Mouse (Mus musculus) midbrain, embryonic 16.5 days (tissue): ENCODE results near the gene Tspan5. TPM values are rescaled to one million over a fixed set of nuclear protein-coding genes. Genes with fewer than 3 reads are reported as not detected.

Experiments
- ATAC-seq: fragments of 200-750 bp; cut with Nextera tagmentation; 2 replicates; pipeline ENCODE4 v1.8.0; 2017; ENCODE audit warnings: moderate TSS enrichment
- H3K27ac ChIP-seq: fragments of 300-500 bp; sonication (generic); 2 replicates; pipeline ENCODE4 v1.5.1; 2014; ENCODE audit warnings: mild to moderate bottlenecking, low read length, mixed read lengths
- H3K27me3 ChIP-seq: fragments of 300-500 bp; sonication (generic); 2 replicates; pipeline ENCODE4 v1.6.1; 2014; ENCODE audit warnings: low read depth, low read length, mixed read lengths; ENCODE audit not compliant: control insufficient read depth, insufficient read depth
- H3K36me3 ChIP-seq: fragments of 300-500 bp; sonication (generic); 2 replicates; pipeline ENCODE4 v1.6.1; 2014; ENCODE audit warnings: mild to moderate bottlenecking, low read length, moderate library complexity, mixed read lengths; ENCODE audit not compliant: control insufficient read depth, insufficient read depth
- H3K4me1 ChIP-seq: fragments of 300-500 bp; sonication (generic); 2 replicates; pipeline ENCODE4 v1.6.1; 2014; ENCODE audit warnings: mild to moderate bottlenecking, low read length, mixed read lengths; ENCODE audit not compliant: control insufficient read depth, insufficient read depth
- H3K4me2 ChIP-seq: fragments of 300-500 bp; sonication (generic); 2 replicates; pipeline ENCODE4 v1.6.1; 2014; ENCODE audit warnings: mild to moderate bottlenecking, low read length, mixed read lengths
- H3K4me3 ChIP-seq: fragments of 300-500 bp; sonication (generic); 2 replicates; pipeline ENCODE4 v1.5.1; 2014; ENCODE audit warnings: low read depth, mild to moderate bottlenecking, low read length, moderate library complexity, mixed read lengths
- H3K9ac ChIP-seq: fragments of 300-500 bp; sonication (generic); 2 replicates; pipeline ENCODE4 v1.6.1; 2014; ENCODE audit warnings: low read depth, low read length, mixed read lengths
- H3K9me3 ChIP-seq: fragments of 300-500 bp; sonication (generic); replicated peaks from 2 replicates; pipeline ENCODE4 v1.6.1; 2014; ENCODE audit warnings: mild to moderate bottlenecking, low read length, mixed read lengths; ENCODE audit not compliant: control insufficient read depth, poor library complexity, severe bottlenecking
- WGBS: fragments of 180-500 bp; shearing (Covaris S2); extraction: QIAGEN DNeasy Blood & Tissue Kit; methylation state at CpG from one replicate; pipeline ENCODE4 v1.1.7; 2014; 5-methylcytosine and 5-hydroxymethylcytosine counted together
- polyA plus RNA-seq: library from polyadenylated mRNA; unstranded; fragments of >200 nt; fragmentation: Nextera tagmentation; extraction: Ambion mirVana; gene quantifications from 2 replicates; pipeline ENCODE4 v1.2.1, GENCODE M21; 2015

Tspan5 gene
- polyA plus RNA-seq, 1 experiment from 2014 or later: 101 TPM

DNA sequence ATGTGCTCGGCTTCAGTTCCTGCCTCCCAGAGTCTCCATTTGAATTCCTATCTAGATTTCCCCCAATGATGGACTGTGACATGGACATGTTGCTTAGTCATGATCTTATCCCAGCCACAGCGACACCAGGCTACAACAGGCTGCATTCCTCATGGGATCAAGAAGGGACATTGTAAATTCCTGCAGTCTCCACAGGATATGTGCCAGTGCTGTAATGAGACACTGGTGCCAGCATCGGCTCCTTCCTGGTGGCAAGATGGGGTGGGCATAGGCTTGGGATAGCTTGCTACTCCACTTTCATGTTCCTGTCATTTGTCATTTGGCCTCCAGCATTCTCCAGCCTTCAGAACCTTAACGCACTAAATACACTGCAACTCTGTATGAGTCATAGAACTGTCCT, 175.0 kb downstream of the Tspan5 start:
- H3K4me1 ChIP-seq: no peaks in the 10 kb centered on the region
- no peak overlapping the region for H3K27ac ChIP-seq
- H3K36me3 ChIP-seq: no peaks in the 10 kb centered on the region
- H3K4me2 ChIP-seq: no peak overlapping the region
- H3K4me3 ChIP-seq: no peak overlapping the region
- H3K9ac ChIP-seq: no peak overlapping the region
- WGBS: 86% methylated on average over 4 of the region's 4 CpGs
- H3K27me3 ChIP-seq: no peaks in the 10 kb centered on the region
- ATAC-seq: no peak
- no peaks in the 10 kb centered on the region for H3K9me3 ChIP-seq

- no peak for ATAC-seq
- H3K4me2 ChIP-seq: no peak overlapping the region
- H3K36me3 ChIP-seq: no peaks in the 10 kb centered on the region
- H3K4me1 ChIP-seq: no peaks in the 10 kb centered on the region
- 92% methylated on average over 4 of the region's 4 CpGs for WGBS
- H3K9ac ChIP-seq: no peak overlapping the region
- H3K27ac ChIP-seq: no peak overlapping the region
- no peak overlapping the region for H3K4me3 ChIP-seq
- no peaks in the 10 kb centered on the region for H3K27me3 ChIP-seq
- H3K9me3 ChIP-seq: no peaks in the 10 kb centered on the region
Observed at GRCm38 (mm10) chr3:138918241-138918640, 176.2 kb downstream of the Tspan5 start.

DNA sequence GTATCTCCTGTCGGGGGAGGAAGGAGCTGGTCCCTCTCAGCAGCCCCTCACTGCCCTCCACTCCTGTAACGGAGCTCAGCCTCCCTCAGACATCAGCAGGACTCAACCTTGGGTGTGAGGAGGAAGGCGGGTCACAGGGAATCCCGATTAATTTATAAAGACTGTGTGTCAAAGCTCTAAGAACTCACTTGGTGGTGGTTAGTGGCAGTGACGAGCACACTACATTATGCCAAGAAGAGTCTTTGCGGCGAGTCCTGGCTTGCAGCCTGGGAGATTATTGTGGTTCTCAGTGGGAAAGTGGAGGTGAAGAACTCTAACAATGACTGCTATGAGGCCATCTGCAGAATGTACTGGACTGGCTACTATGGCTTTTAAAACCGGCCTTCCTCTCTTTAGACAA, 184.2 kb downstream of the Tspan5 start:
- Histone ChIP-seq H3K4me2 (no peak overlapping the region), H3K4me1 (no peaks in the 10 kb centered on the region), H3K36me3 (peaks cover 22% of the 10 kb centered on the region), H3K9ac (no peak overlapping the region), H3K27ac (no peak overlapping the region), H3K9me3 (no peaks in the 10 kb centered on the region), H3K4me3 (no peak overlapping the region), H3K27me3 (no peaks in the 10 kb centered on the region)
- ATAC-seq: no peak
- 73% methylated on average over 8 of the region's 8 CpGs for WGBS

DNA sequence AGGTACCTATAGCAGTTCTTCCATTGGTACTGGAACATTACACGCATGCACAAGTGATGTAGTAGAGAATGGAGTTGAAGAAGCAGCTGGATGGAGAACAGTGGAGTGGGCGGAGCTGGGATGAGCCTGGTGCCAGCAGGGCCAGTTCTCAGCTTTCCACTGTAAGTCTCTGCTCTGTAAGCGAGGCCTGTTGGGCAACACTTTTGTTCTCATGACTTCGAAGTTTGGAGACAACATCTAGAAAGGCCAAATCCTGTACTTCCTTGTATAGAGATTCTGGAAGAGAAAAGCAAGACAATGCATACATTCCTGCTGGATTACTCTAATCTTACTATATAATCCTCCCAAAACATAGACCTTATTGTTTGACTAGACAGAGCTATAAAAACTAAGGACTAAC, 185.4 kb downstream of the Tspan5 start:
- no peak for ATAC-seq
- Histone ChIP-seq H3K27ac (no peak overlapping the region), H3K4me2 (no peak overlapping the region), H3K9ac (no peak overlapping the region), H3K4me3 (no peak overlapping the region), H3K9me3 (no peaks in the 10 kb centered on the region), H3K4me1 (no peaks in the 10 kb centered on the region), H3K36me3 (peaks cover 22% of the 10 kb centered on the region), H3K27me3 (no peaks in the 10 kb centered on the region)
- WGBS: 85% methylated on average over 4 of the region's 4 CpGs

DNA sequence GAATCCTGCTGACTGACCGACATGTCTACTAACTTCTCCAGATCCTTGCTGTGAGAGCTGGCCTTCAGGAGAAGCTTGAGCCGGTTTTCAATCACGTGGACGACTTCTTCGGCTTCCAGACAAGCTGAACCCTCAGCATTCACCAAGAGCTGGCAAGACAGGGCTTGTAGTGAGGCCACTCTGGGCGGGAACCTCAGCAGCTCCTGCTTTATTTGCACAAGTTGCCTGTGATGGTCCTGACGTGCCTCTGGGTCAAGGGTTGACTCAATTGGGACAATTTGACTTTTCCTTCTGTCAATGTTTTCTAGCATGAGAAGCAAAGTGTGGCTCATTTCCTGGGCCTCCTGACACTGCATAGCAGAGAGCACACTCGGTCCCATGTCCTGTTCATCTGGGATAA, 194.8 kb downstream of the Tspan5 start:
- H3K4me3 ChIP-seq: no peak overlapping the region
- no peaks in the 10 kb centered on the region for H3K9me3 ChIP-seq
- H3K4me1 ChIP-seq: no peaks in the 10 kb centered on the region; the same call in 1 of the 2 replicates
- no peak overlapping the region for H3K4me2 ChIP-seq
- H3K27ac ChIP-seq: no peak overlapping the region
- H3K9ac ChIP-seq: no peak overlapping the region
- 92% methylated on average over 8 of the region's 8 CpGs for whole genome bisulfite sequencing
- no peaks in the 10 kb centered on the region for H3K27me3 ChIP-seq
- H3K36me3 ChIP-seq: peaks cover 22% of the 10 kb centered on the region
- ATAC-seq: no peak

DNA sequence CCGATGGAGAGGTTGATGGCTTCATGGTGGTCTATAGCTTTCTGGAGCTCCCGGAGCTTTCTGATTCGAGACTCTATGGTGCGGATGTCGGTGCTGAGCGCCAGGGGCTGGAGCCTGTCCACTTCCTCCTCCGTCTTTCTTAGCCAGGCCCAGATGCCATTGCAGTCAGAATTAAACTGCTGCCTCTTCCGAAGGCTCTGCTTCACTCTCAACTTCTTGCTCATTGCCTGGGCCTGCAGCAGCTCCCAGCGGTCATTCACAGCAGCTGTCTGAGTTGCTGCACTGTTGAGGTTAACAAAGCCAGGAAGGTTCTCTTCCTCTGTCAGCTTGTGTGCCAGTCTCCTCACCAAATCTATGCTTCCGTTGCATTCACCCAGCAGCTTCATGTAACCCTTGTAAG, 195.2 kb downstream of the Tspan5 start:
- H3K4me2 ChIP-seq: no peak overlapping the region
- no peaks in the 10 kb centered on the region; the same call in 1 of the 2 replicates for H3K4me1 ChIP-seq
- ATAC-seq: no peak
- H3K9me3 ChIP-seq: no peaks in the 10 kb centered on the region
- no peak overlapping the region for H3K9ac ChIP-seq
- no peak overlapping the region for H3K4me3 ChIP-seq
- 96% methylated on average over 10 of the region's 10 CpGs for WGBS
- H3K27ac ChIP-seq: no peak overlapping the region
- H3K27me3 ChIP-seq: no peaks in the 10 kb centered on the region
- peaks cover 22% of the 10 kb centered on the region for H3K36me3 ChIP-seq

DNA sequence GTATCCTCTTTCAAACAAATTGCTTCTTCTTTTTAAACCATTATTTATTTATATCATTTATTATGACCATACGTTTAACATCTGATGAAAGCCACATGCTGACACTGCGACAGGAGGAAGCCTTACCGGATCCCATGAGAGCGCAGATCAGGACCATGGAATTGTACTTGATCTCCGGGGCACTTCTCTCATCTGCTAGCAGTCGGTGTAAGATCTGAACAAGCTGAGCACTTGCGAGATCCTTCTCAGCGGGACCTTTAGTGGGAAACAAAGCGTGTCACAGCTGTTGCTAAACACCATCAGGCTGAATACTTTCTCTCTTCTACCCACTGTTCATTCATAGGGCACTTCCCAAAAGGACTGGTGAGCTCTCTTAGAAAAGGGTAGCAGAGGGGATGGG, 199.6 kb downstream of the Tspan5 start:
- H3K9ac ChIP-seq: no peak overlapping the region
- H3K27ac ChIP-seq: no peak overlapping the region
- no peaks in the 10 kb centered on the region for H3K27me3 ChIP-seq
- H3K4me1 ChIP-seq: no peaks in the 10 kb centered on the region; the same call in 1 of the 2 replicates
- ATAC-seq: no peak
- H3K9me3 ChIP-seq: no peaks in the 10 kb centered on the region
- 22% methylated on average over 9 of the region's 9 CpGs for WGBS
- no peak overlapping the region for H3K4me2 ChIP-seq
- H3K4me3 ChIP-seq: no peak overlapping the region
- H3K36me3 ChIP-seq: peaks cover 33% of the 10 kb centered on the region

- Histone ChIP-seq H3K27me3 (no peaks in the 10 kb centered on the region), H3K4me3 (no peak overlapping the region), H3K36me3 (peaks cover 13% of the 10 kb centered on the region), H3K4me2 (no peak overlapping the region), H3K9me3 (no peaks in the 10 kb centered on the region), H3K4me1 (no peaks in the 10 kb centered on the region; the same call in 1 of the 2 replicates), H3K9ac (no peak overlapping the region), H3K27ac (no peak overlapping the region)
- ATAC-seq: no peak
- 82% methylated on average over 3 of the region's 3 CpGs for WGBS
Observed at GRCm38 (mm10) chr3:138945516-138945915, 203.5 kb downstream of the Tspan5 start.

DNA sequence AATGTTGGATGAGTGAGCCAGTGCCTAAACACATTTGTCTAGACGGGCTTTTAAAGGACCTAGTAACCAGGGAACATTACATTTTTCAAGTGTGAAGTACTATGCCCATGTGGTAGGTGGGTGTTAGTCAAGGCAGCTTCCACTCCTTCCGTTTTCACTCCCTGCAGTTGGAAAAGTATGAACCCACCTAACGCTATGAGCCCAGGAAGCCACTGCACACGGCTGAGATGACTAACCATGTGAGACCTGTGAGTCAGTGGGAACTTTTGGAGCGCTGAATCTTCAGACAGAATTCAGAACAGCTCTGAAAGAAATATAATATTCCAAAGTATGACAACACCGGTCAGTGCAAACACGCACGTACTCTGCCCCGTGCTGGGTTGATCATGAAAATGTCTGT, 207.1 kb downstream of the Tspan5 start:
- Histone ChIP-seq H3K27me3 (no peaks in the 10 kb centered on the region), H3K36me3 (peaks cover 17% of the 10 kb centered on the region), H3K4me2 (no peak overlapping the region), H3K9me3 (no peaks in the 10 kb centered on the region), H3K4me1 (no peaks in the 10 kb centered on the region), H3K27ac (no peak overlapping the region), H3K9ac (no peak overlapping the region), H3K4me3 (no peak overlapping the region)
- WGBS: 95% methylated on average over 9 of the region's 9 CpGs
- no peak for ATAC-seq

DNA sequence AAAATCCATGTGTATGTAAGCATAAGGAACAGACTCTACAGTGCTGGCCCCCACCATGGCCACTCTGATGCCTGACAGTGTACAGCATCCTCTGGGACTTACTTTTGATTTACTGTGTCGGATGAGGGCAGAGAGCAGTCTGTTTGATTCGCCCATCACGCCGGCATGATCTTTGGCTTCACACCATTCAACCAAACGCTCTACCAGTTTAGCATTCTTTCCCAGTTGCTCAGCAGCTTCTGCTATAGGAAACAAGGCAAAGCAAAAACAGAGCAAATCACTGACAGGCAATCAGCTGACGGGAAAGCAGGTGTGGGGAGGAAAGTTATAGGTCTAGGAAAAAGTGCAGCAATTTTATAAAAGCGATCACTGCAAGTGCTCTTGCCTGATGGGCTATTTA, 213.2 kb downstream of the Tspan5 start:
- no peak for ATAC-seq
- no peaks in the 10 kb centered on the region for H3K27me3 ChIP-seq
- no peak overlapping the region for H3K27ac ChIP-seq
- no peak overlapping the region for H3K4me3 ChIP-seq
- no peak overlapping the region for H3K9ac ChIP-seq
- no peak overlapping the region for H3K4me2 ChIP-seq
- WGBS: 91% methylated on average over 7 of the region's 7 CpGs
- H3K36me3 ChIP-seq: peaks cover 14% of the 10 kb centered on the region
- no peaks in the 10 kb centered on the region for H3K4me1 ChIP-seq
- H3K9me3 ChIP-seq: no peaks in the 10 kb centered on the region
